ENCODE assay signal across 20 mouse cellular contexts in the genomic region with DNA sequence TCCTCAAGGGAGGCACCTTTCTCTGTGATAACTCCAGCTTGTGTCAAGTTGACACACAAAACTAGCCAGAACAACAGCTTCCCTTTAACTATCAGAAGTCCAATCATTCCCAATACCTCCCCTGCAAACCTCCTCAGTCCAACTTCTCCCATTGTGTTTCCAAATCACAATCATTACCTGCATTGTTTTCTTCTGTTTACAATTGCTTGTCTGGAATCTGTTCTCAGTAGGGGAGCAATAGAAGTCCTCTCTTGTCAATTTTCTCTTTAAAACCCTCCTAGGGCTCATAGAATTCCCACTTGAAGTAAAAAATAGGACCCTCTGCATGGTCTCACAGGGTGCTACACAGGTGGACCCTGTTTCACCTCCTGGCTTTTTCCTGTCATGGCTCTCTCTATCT.
"Had no signal": no experiment of that assay in that cellular context is flagged by ENCODE, and none has a peak within 500 bp of the region (broad histone marks: within the 10 kb centered on the region; RNA-seq: fewer than 3 reads in every experiment).

No protein-coding gene starts in this region.

- ATAC-seq: liver, postnatal 0 days; lung, postnatal 0 days; midbrain, embryonic 15.5 days had no signal

- H3K9ac ChIP-seq: liver, embryonic 15.5 days; liver, postnatal 0 days; lung, embryonic 15.5 days; midbrain, embryonic 12.5 days; midbrain, embryonic 15.5 days; neural tube, embryonic 12.5 days had no signal

- H3K4me3 ChIP-seq: liver, embryonic 15.5 days; lung, embryonic 15.5 days; megakaryocyte, embryonic 14.5 days; midbrain, embryonic 12.5 days; midbrain, embryonic 15.5 days; neural tube, embryonic 12.5 days had no signal

- H3K4me1 ChIP-seq: liver, embryonic 15.5 days; lung, embryonic 15.5 days; megakaryocyte, embryonic 14.5 days; midbrain, embryonic 12.5 days; midbrain, embryonic 15.5 days; neural tube, embryonic 12.5 days had no signal

- DNase-seq: liver, postnatal 0 days; lung, adult 2 months; lung, postnatal 14 days; lung, postnatal 36 days; retina, postnatal 1 day; right cerebral cortex, adult 18-20 months; right cerebral cortex, postnatal 25 days; right cerebral cortex, postnatal 4 days; spleen, adult 18-20 months; thymus, adult 18-20 months; thymus, postnatal 14 days; thymus, postnatal 4 days had no signal

- H3K27me3 ChIP-seq: liver, embryonic 15.5 days; lung, embryonic 15.5 days; megakaryocyte, embryonic 14.5 days; midbrain, embryonic 12.5 days; midbrain, embryonic 15.5 days; neural tube, embryonic 12.5 days had no signal

- H3K36me3 ChIP-seq: liver, embryonic 15.5 days; lung, embryonic 15.5 days; midbrain, embryonic 12.5 days; midbrain, embryonic 15.5 days; neural tube, embryonic 12.5 days had no signal

- H3K9me3 ChIP-seq: liver, embryonic 15.5 days; lung, embryonic 15.5 days; megakaryocyte, embryonic 14.5 days; midbrain, embryonic 12.5 days; midbrain, embryonic 15.5 days; neural tube, embryonic 12.5 days had no signal

- H3K4me2 ChIP-seq: liver, embryonic 15.5 days; lung, embryonic 15.5 days; midbrain, embryonic 12.5 days; midbrain, embryonic 15.5 days; neural tube, embryonic 12.5 days had no signal

- H3K27ac ChIP-seq: liver, embryonic 15.5 days; lung, embryonic 15.5 days; macrophage; midbrain, embryonic 12.5 days; midbrain, embryonic 15.5 days; neural tube, embryonic 12.5 days had no signal
